Mouse (Mus musculus) liver, adult (tissue): Measurements from ENCODE around the gene Mcm8.

Experiments
- GATA4 ChIP-seq: IDR thresholded peaks from 2 replicates; pipeline ENCODE4 v1.6.1; 2014; ENCODE audit warnings: mild to moderate bottlenecking, low read length; ENCODE audit not compliant: insufficient replicate concordance

Gene Mcm8

GRCm38 (mm10) chr2:132815608-132816314 lies at the start of gene Mcm8, which contains the start of gene Trmt6:
Mcm8 (plus strand) TSS chr2:132816141.
Trmt6 (minus strand) TSS chr2:132816055.
- TF ChIP-seq GATA4 = peak; percentile 18; the same call in 1 of the 2 replicates

GRCm38 (mm10) chr2:132770822-132771221 lies 45.1 kb upstream of the Mcm8 start:
- no peak for TF ChIP-seq GATA4

- TF ChIP-seq GATA4 = no peak; the same call in 1 of the 2 replicates
These were observed 35.0 kb upstream of the Mcm8 start, which contains the start of gene Chgb for GRCm38 (mm10) chr2:132780978-132781377. Chgb (plus strand) TSS chr2:132781278.

GRCm38 (mm10) chr2:132781439-132782068 lies 34.4 kb upstream of the Mcm8 start:
- TF ChIP-seq GATA4 = no peak; the same call in 1 of the 2 replicates

GRCm38 (mm10) chr2:132784039-132784438 lies 31.9 kb upstream of the Mcm8 start:
- TF ChIP-seq GATA4 = no peak

- no peak for TF ChIP-seq GATA4
These were observed 22.3 kb upstream of the Mcm8 start for GRCm38 (mm10) chr2:132793441-132794203.

GRCm38 (mm10) chr2:132794204-132794586 lies 21.7 kb upstream of the Mcm8 start:
- TF ChIP-seq GATA4 = no peak

- TF ChIP-seq GATA4 = no peak
These were observed 13.0 kb upstream of the Mcm8 start for GRCm38 (mm10) chr2:132802976-132803375.

GRCm38 (mm10) chr2:132841071-132841470 lies 25.1 kb downstream of the Mcm8 start:
- no peak for TF ChIP-seq GATA4

- TF ChIP-seq GATA4 = peak; percentile 17; the same call in 1 of the 2 replicates
These were observed 30.7 kb downstream of the Mcm8 start, which contains the start of gene Crls1 for GRCm38 (mm10) chr2:132846407-132847358. Crls1 (plus strand) TSS chr2:132846666.

- peak; percentile 14; the same call in 1 of the 2 replicates for TF ChIP-seq GATA4
These were observed 31.6 kb downstream of the Mcm8 start for GRCm38 (mm10) chr2:132847581-132847980.

GRCm38 (mm10) chr2:132848361-132848760 lies 32.4 kb downstream of the Mcm8 start:
- no peak for TF ChIP-seq GATA4

- TF ChIP-seq GATA4 = no peak
These were observed 33.2 kb downstream of the Mcm8 start for GRCm38 (mm10) chr2:132849141-132849540.

- no peak for TF ChIP-seq GATA4
These were observed 37.1 kb downstream of the Mcm8 start for GRCm38 (mm10) chr2:132853051-132853450.

- TF ChIP-seq GATA4 = no peak
These were observed 40.4 kb downstream of the Mcm8 start for GRCm38 (mm10) chr2:132856333-132856732.

GRCm38 (mm10) chr2:132860435-132860834 lies 44.5 kb downstream of the Mcm8 start:
- no peak for TF ChIP-seq GATA4
